ENCODE assay signal across 8 mouse cellular contexts in the genomic region with DNA sequence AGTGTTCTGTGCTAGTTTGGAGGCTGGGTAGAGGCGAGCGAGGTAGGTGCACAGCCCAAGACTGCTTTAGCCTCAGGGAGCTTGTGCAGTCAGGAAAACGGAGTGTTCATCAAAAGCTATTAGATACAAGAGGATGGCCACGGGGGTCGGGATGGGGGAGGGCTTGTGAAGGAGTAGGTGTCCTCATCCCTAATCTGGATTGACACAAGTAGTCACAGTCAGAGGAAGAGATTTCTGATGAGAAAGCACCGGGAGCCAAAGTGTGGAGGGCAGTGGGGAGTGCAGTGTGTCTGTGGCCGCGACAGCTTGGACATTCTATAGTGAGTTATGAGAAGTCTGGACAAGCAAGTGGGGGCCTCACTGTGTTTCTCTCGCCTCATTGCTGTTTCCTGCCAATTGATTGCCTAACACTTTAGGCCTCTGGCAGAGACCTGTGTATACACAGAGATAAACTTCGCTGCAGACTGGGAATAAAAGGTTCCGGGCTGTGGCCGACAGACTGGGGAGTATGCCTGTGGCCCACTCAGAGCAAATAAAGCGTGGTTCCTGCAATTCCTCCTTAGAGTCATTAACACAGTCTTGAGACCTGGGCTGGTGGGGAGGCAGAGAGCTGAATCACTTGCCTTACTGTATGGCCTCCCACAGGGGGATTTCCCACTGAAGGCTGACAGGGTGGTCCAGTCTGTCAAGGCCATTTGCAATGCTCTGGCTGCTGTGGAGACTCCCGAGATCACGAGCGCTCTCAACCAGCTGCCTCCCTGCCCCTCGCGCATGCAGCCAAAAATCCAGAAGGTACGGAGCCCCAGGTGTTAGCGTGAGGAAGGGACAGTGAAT. TPM values are rescaled to one million over a fixed set of nuclear protein-coding genes. Genes with fewer than 3 reads are reported as not detected.
DNase-seq lines count a peak whose midpoint lies in the region; ATAC-seq and TF ChIP-seq lines count a peak whose summit lies in the region.

No protein-coding gene starts in this region.

- H3K4me3 ChIP-seq in kidney, postnatal 0 days (replicated peaks; ENCODE audit: low read depth, low read length), result no peak overlapping the region
- no peak overlapping the region for H3K4me3 ChIP-seq in forebrain, embryonic 10.5 days
- H3K4me3 ChIP-seq in hindbrain, embryonic 12.5 days, result no peak overlapping the region
- no peak overlapping the region for H3K4me3 ChIP-seq in midbrain, embryonic 12.5 days
- no peak overlapping the region for H3K4me3 ChIP-seq in left cerebral cortex, adult 2 months

- H3K9me3 ChIP-seq in kidney, postnatal 0 days (replicated peaks; ENCODE audit: low read length), result no peaks in the 10 kb centered on the region
- H3K9me3 ChIP-seq in forebrain, embryonic 10.5 days, result no peaks in the 10 kb centered on the region
- H3K9me3 ChIP-seq in hindbrain, embryonic 12.5 days (replicated peaks), result no peaks in the 10 kb centered on the region
- H3K9me3 ChIP-seq in midbrain, embryonic 12.5 days, result no peaks in the 10 kb centered on the region

- H3K27me3 ChIP-seq in kidney, postnatal 0 days (ENCODE audit: insufficient read depth, low read length), result no peaks in the 10 kb centered on the region
- no peaks in the 10 kb centered on the region for H3K27me3 ChIP-seq in forebrain, embryonic 10.5 days (ENCODE audit: poor library complexity, severe bottlenecking)
- no peaks in the 10 kb centered on the region for H3K27me3 ChIP-seq in hindbrain, embryonic 12.5 days
- H3K27me3 ChIP-seq in midbrain, embryonic 12.5 days, result no peaks in the 10 kb centered on the region

- peak; percentile 71 for DNase-seq in kidney, postnatal 0 days (ENCODE audit: low spot score)
- no peak for DNase-seq in kidney, postnatal 14 days
- DNase-seq in forebrain, embryonic 10.5 days (ENCODE audit: extremely low spot score, low spot score), result no peak
- no peak for DNase-seq in frontal cortex, postnatal 10 days (ENCODE audit: low spot score in 2 of 2)
- no peak for DNase-seq in left cerebral cortex, adult 2 months (ENCODE audit: extremely low spot score in 1 of 2, low spot score in 2 of 2)

- WGBS in kidney, postnatal 0 days, result 31% methylated on average over 20 of the region's 20 CpGs
- WGBS in forebrain, embryonic 10.5 days, result 77% methylated on average over 20 of the region's 20 CpGs
- WGBS in hindbrain, embryonic 12.5 days, result 46% methylated on average over 20 of the region's 20 CpGs
- 48% methylated on average over 20 of the region's 20 CpGs for WGBS in midbrain, embryonic 12.5 days

- intact Hi-C loops in left cerebral cortex, adult 2 months (cut with DNase I), result no loop called here

- H3K27ac ChIP-seq in kidney, postnatal 0 days, result no peak overlapping the region
- H3K27ac ChIP-seq in forebrain, embryonic 10.5 days, result peak overlapping the region; percentile 95
- peak overlapping the region; percentile 45 for H3K27ac ChIP-seq in hindbrain, embryonic 12.5 days
- peak overlapping the region; percentile 96 for H3K27ac ChIP-seq in midbrain, embryonic 12.5 days (replicated peaks)
- no peak overlapping the region for H3K27ac ChIP-seq in left cerebral cortex, adult 2 months

- no peaks in the 10 kb centered on the region; the same call in 1 of the 2 replicates for H3K4me1 ChIP-seq in kidney, postnatal 0 days (replicated peaks; ENCODE audit: insufficient read depth, low read length)
- H3K4me1 ChIP-seq in forebrain, embryonic 10.5 days, result peaks cover 87% of the 10 kb centered on the region
- peaks cover 49% of the 10 kb centered on the region for H3K4me1 ChIP-seq in hindbrain, embryonic 12.5 days
- peaks cover 58% of the 10 kb centered on the region for H3K4me1 ChIP-seq in midbrain, embryonic 12.5 days

- H3K36me3 ChIP-seq in kidney, postnatal 0 days (ENCODE audit: insufficient read depth, low read length), result no peaks in the 10 kb centered on the region
- peaks cover 96% of the 10 kb centered on the region for H3K36me3 ChIP-seq in forebrain, embryonic 10.5 days (replicated peaks)
- peaks cover 52% of the 10 kb centered on the region for H3K36me3 ChIP-seq in hindbrain, embryonic 12.5 days
- H3K36me3 ChIP-seq in midbrain, embryonic 12.5 days, result peaks cover 53% of the 10 kb centered on the region

- TF ChIP-seq CTCF in kidney, postnatal 0 days (IDR thresholded peaks at IDR 0.05; ENCODE audit: low read depth), result no peak
- no peak for TF ChIP-seq CTCF in left cerebral cortex, adult 2 months (IDR thresholded peaks at IDR 0.05)

- ATAC-seq in kidney, postnatal 0 days (replicated peaks; ENCODE audit: low FRiP score, low read depth), result peak; percentile 26; the same call in 1 of the 2 replicates
- no peak for ATAC-seq in hindbrain, embryonic 12.5 days (ENCODE audit: low FRiP score)
- ATAC-seq in midbrain, embryonic 12.5 days (ENCODE audit: low FRiP score, low read depth), result no peak
- no peak for ATAC-seq in monocyte, adult 5-6 weeks (replicated peaks; ENCODE audit: insufficient number of reproducible peaks, low FRiP score, low TSS enrichment, poor library complexity, severe bottlenecking)

- H3K4me2 ChIP-seq in kidney, postnatal 0 days (ENCODE audit: low read length), result no peak overlapping the region
- no peak overlapping the region for H3K4me2 ChIP-seq in hindbrain, embryonic 12.5 days (replicated peaks)
- H3K4me2 ChIP-seq in midbrain, embryonic 12.5 days (replicated peaks), result no peak overlapping the region

- no peak overlapping the region for H3K9ac ChIP-seq in kidney, postnatal 0 days (ENCODE audit: low read depth, low read length)
- no peak overlapping the region; the same call in 1 of the 2 replicates for H3K9ac ChIP-seq in hindbrain, embryonic 12.5 days
- H3K9ac ChIP-seq in midbrain, embryonic 12.5 days (replicated peaks), result no peak overlapping the region

RNA-seq across cellular contexts. Expression of gene Pik3c2b, which starts 31.4 kb away (rescaled TPM):
- polyA plus RNA-seq in kidney, postnatal 0 days (2015; fragmentation: Nextera tagmentation; extraction: Ambion mirVana), result 3.0 and 3.2 TPM in 2 replicates
- 13.6 and 13.7 TPM in 2 replicates for polyA plus RNA-seq in forebrain, embryonic 10.5 days (2016; fragmentation: Nextera tagmentation; extraction: Ambion mirVana)
- polyA plus RNA-seq in hindbrain, embryonic 12.5 days (2016; fragmentation: Nextera tagmentation; extraction: Ambion mirVana), result 17.0 and 19.8 TPM in 2 replicates
- polyA plus RNA-seq in midbrain, embryonic 12.5 days (2016; fragmentation: Nextera tagmentation; extraction: Ambion mirVana), result 21.3 and 21.7 TPM in 2 replicates
- 10 to 100 TPM; 13.2 to 17.7 TPM for total RNA-seq in left cerebral cortex, adult 2 months (2021)
- total RNA-seq in monocyte, adult 5-6 weeks (2017), result 1.4 to 5.4 TPM (median 1.9 TPM) in 3 replicates

RNA-seq across cellular contexts. Expression of gene Mdm4, which starts 46.5 kb away (rescaled TPM):
- 16.7 and 17.5 TPM in 2 replicates for polyA plus RNA-seq in kidney, postnatal 0 days (2015; fragmentation: Nextera tagmentation; extraction: Ambion mirVana)
- 38.5 and 38.8 TPM in 2 replicates for polyA plus RNA-seq in forebrain, embryonic 10.5 days (2016; fragmentation: Nextera tagmentation; extraction: Ambion mirVana)
- 47.6 and 49.1 TPM in 2 replicates for polyA plus RNA-seq in hindbrain, embryonic 12.5 days (2016; fragmentation: Nextera tagmentation; extraction: Ambion mirVana)
- 50.1 and 56.4 TPM in 2 replicates for polyA plus RNA-seq in midbrain, embryonic 12.5 days (2016; fragmentation: Nextera tagmentation; extraction: Ambion mirVana)
- total RNA-seq in left cerebral cortex, adult 2 months (2021), result 10 to 100 TPM; 79.0 to 85.9 TPM
- total RNA-seq in monocyte, adult 5-6 weeks (2017), result 113 to 271 TPM (median 138 TPM) in 3 replicates

RNA-seq across cellular contexts. Expression of gene Ppp1r15b, which starts 54.0 kb away (rescaled TPM):
- polyA plus RNA-seq in kidney, postnatal 0 days (2015; fragmentation: Nextera tagmentation; extraction: Ambion mirVana), result 27.2 and 29.5 TPM in 2 replicates
- polyA plus RNA-seq in forebrain, embryonic 10.5 days (2016; fragmentation: Nextera tagmentation; extraction: Ambion mirVana), result 59.1 and 59.3 TPM in 2 replicates
- polyA plus RNA-seq in hindbrain, embryonic 12.5 days (2016; fragmentation: Nextera tagmentation; extraction: Ambion mirVana), result 49.1 and 53.4 TPM in 2 replicates
- 52.7 and 57.9 TPM in 2 replicates for polyA plus RNA-seq in midbrain, embryonic 12.5 days (2016; fragmentation: Nextera tagmentation; extraction: Ambion mirVana)
- 10 to 100 TPM; 41.4 to 44.3 TPM for total RNA-seq in left cerebral cortex, adult 2 months (2021)
- 173 to 191 TPM (median 177 TPM) in 3 replicates for total RNA-seq in monocyte, adult 5-6 weeks (2017)

Comparison
In these comparisons a context has a peak if more than half of its experiments do, and no peak if none do; other contexts are left out.
1. H3K27ac ChIP-seq: peak in forebrain, embryonic 10.5 days (single experiment), hindbrain, embryonic 12.5 days (single experiment) and midbrain, embryonic 12.5 days (single experiment); none in kidney, postnatal 0 days (single experiment) and left cerebral cortex, adult 2 months (single experiment).